Mouse (Mus musculus): Measurements from ENCODE around the gene Chst11.

Chst11 gene

GRCm38 (mm10) chr10:83032559-83032958 lies 47.3 kb downstream of the Chst11 start:
- no peak for DNase-seq (ENCODE audit: low spot score in 2 of 2)

- no peak for DNase-seq (ENCODE audit: low spot score in 2 of 2)
These were observed 51.2 kb downstream of the Chst11 start for GRCm38 (mm10) chr10:83036340-83037045.

- DNase-seq (ENCODE audit: low spot score in 2 of 2), result no peak
These were observed 52.9 kb downstream of the Chst11 start for GRCm38 (mm10) chr10:83038166-83038565.

GRCm38 (mm10) chr10:83039414-83039813 lies 54.1 kb downstream of the Chst11 start:
- no peak for DNase-seq (ENCODE audit: low spot score in 2 of 2)

GRCm38 (mm10) chr10:83041875-83042274 lies 56.6 kb downstream of the Chst11 start:
- no peak for DNase-seq (ENCODE audit: low spot score in 2 of 2)

DNA sequence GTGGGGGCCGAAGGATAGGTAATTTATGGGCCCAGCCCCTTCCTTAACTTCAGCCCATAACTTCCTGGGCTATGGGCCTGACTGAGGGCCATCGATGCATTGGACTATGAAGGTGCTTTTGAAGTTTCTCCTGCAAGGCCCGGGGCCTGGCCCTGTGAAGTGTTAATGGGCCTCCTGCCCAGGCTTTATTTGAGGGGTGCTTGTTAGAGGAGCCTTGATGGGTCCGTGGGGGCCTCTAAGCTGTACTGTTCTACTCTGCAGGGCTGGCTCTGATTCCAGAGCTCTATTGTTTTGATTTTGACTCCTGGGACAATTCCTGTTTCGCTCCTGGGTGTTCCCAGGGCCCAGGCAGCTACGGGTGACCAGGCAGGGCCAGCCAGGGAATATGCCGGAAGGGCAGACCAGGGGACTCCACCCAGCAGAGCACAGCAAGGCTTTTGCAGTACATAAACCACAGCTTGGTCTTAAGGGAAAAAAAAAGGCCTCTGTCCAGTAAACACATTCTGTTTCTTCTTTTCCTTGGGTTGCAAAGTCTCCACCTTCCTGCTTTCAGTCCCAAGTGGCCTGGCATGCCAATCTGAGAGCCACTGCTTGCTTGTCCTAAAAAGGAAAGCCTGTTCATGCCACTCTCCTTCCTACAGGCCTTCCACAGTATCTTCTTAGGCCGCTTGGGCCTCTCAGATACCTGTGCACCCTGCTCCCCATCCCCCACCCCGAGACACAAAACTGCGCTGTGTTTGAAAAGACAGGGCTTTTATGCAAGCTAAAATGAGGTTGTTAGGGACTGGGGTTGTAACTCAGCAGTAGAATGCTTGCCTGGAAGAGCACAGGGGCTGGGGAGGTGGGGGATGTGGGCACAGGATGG lies 57.5 kb downstream of the Chst11 start:
- no peak for DNase-seq (ENCODE audit: low spot score in 2 of 2)

DNA sequence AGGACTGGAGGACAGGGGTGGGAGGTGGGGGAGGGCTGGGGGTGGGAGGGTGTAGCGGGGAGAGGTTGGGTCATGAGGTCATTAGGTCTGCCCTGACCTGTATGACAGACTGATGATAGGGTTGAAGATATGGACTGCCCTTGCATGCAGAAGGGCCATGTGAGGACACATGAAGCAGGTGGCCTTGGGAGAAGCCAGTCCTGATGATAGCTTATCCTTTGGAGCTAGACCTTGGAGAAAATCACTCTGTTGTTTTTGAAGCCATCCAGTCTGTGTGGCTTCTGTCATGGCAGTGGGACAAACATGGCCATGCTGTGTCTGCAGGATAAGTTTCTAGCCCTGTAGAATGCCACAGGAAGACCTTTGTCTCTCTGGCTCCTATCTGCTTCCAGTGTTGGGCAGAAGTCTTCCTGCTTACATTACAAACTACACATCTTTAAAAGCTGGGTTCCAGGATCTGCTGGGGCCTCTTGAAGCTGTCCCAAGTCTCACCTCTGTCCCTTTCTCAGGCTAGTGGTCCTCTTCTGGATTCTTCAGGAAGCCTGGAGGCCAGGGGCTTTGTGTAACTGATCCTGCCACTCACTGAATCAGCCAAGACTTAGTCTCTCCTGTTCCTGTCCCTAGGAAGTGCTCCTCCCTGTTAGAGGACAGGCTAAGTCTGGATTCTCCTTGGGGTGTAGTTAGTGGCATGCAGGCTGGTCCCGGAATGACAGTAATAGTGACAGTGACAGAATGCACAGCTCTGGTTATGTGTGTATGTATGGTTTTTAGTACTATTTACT lies 58.4 kb downstream of the Chst11 start:
- no peak for DNase-seq (ENCODE audit: low spot score in 2 of 2)

- no peak for DNase-seq (ENCODE audit: low spot score in 2 of 2)
These were observed 64.0 kb downstream of the Chst11 start for GRCm38 (mm10) chr10:83049174-83049780.

- no peak for DNase-seq (ENCODE audit: low spot score in 2 of 2)
These were observed 68.7 kb downstream of the Chst11 start for GRCm38 (mm10) chr10:83053886-83054550.

GRCm38 (mm10) chr10:83056291-83056690 lies 71.0 kb downstream of the Chst11 start:
- DNase-seq (ENCODE audit: low spot score in 2 of 2), result no peak

DNA sequence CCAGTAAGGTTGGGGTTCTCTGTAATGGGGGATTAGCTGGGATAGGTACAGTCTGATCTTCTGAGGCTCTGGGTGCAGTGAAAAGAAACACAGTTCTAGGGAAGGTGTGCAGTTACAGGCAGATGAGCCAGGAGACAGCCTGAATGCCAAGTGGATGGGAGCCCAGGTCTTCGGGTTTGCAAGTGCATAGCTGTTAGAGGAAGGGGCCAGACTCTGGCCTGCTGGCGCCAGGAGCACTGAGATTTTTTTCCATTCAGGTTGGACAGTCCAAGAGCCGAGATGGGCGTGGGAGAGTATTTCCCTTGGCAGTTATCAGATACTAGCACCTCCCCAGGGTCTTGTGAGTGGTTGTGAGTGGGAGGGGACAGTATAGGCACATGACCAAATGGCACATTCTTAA lies 71.6 kb downstream of the Chst11 start:
- no peak for DNase-seq (ENCODE audit: low spot score in 2 of 2)

DNA sequence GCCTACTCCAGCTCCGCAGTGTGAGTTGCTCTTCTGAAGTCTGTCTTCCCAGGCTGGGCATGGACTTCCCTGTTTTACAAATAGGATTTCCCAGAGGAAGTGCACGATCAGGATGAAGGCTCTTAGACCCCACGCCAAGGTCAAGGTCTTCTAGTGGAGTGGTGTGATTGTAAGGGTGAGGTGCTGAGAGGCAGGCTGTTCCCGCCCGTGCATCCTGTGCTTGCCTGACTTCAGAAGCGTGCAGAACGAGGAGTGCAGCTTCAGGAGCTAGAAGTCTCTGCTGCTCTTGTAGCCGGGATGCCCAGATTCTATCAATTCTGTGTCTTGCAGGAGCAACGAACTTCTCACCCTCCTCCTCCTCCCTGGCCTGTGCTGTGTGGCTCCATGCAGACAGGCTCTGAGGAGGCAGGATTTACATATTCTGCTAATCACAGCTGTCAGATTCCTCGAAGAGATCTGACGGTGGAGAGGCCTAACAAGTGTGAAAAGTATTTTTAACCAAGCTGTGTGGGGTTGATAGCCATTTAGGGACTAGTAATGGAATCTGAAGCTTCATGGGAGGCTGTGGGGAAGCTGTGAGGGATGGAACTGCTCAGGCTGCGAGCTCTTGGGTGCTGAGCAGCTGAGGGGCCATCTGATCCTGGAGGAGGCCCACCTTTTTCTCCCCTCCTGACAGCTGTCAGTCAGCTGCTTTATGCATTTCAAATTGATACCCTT lies 74.9 kb downstream of the Chst11 start:
- DNase-seq (ENCODE audit: low spot score in 2 of 2), result no peak

DNA sequence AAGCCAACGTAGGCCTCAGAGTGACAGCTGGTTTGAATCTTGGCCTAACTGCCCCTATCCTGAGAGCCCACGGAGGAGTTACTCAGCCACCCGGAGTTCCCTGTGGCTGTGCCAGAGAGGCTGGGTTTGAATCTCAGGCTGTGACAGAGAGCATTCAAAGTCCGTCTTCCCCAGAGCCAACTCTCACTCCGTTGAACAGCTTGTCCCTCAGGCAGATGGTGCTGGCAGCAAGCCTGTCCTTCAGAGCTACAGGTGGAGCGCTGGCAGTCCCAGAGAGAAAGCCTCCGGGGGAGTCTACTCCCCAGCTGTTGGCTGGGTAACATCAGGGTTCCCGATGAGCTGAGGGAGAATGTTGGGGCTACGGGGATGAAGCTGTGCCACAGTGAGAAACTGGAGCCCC lies 77.0 kb downstream of the Chst11 start:
- no peak for DNase-seq (ENCODE audit: low spot score in 2 of 2)

GRCm38 (mm10) chr10:83064796-83065195 lies 79.5 kb downstream of the Chst11 start:
- no peak for DNase-seq (ENCODE audit: low spot score in 2 of 2)

DNA sequence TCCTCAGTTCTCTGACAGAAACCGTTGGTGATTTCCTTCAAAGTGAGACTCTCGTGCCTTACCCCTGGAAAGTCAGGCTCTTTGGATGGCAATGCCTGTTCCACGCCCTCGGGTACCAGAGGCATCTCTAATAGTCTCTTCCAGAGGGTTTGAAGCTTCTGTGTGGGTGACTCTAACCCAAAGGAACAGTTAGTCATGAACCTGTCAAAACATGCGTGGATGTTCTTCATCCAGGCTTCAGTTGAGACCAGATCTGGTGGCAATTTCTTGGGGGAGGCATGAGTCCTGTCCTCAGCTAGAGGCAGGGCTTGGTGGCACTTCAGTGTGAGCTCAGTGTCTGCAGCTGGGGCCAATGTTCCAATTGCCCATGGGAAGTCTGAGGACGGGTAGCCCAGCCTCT lies 80.9 kb downstream of the Chst11 start:
- no peak for DNase-seq (ENCODE audit: low spot score in 2 of 2)

DNA sequence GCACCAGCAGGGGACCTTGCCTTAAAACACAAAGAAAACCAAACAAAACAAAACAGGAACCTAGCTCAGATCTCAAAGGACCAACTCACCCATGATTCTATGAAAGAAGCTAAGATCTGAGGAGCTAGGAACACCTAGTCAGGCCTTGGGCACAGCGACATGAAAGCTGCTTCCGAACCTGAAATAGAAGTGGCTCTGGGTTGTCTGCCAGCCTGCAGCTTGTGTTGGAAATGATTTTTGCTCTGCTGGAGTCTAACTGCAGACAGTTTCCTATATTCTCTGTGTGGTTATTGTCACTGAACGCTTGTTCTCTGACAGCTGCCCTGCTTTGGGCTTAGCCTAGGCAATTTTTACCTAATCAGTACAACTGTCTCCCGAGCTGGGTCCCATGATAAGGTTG lies 82.0 kb downstream of the Chst11 start:
- no peak for DNase-seq (ENCODE audit: low spot score in 2 of 2)

DNA sequence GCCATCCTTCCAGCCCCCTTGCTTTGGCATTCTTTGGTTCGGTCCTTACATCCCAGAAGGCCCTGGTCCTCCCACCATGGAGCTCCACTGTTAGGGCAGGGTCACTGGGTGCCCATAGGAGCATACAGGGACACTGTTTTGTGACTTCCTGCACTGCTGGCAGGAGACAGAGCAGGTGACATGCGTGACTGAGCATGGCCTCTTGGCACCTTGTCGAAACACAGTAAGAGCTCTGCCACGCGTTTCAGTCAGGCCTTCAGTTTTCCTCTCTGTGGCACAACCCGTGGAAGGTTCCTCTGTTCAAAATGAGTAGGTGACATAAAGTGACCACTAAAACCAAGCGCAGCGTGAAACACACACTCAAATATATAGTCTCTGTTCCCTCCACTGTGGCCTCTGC lies 83.2 kb downstream of the Chst11 start:
- DNase-seq (ENCODE audit: low spot score in 2 of 2), result no peak

DNA sequence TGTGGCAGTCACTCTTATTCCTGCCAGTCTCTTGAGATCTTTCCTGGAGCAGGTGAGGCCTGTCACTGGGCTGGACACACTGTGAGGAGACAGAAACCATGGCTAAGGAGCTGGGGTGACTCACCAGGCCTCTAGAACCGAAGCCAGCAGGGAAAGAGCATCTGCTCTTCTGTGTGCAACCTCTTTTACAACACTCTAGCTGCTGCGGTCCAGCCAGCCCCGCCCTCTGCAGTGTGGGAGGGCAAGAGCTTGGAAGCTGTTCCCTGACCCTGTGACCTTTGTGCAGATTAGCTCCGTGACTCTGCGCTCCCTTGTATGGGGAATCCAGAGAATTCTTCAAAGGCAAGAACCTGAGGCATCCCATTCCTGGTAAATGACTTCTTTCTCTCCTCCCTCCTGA lies 84.5 kb downstream of the Chst11 start:
- DNase-seq (ENCODE audit: low spot score in 2 of 2), result no peak

GRCm38 (mm10) chr10:83071785-83072580 lies 86.7 kb downstream of the Chst11 start:
- no peak for DNase-seq (ENCODE audit: low spot score in 2 of 2)

GRCm38 (mm10) chr10:83073119-83073518 lies 87.8 kb downstream of the Chst11 start:
- DNase-seq (ENCODE audit: low spot score in 2 of 2), result no peak

All from spleen, postnatal 14 days (tissue).